Mouse (Mus musculus) lung, embryonic 16.5 days (tissue): ENCODE measurements around the gene Tenm4. TPM values are rescaled to one million over a fixed set of nuclear protein-coding genes. Genes with fewer than 3 reads are reported as not detected.

Source experiments
- ATAC-seq: fragments of 200-750 bp; cut with Nextera tagmentation; 2 replicates; pipeline ENCODE4 v1.8.0; 2017; ENCODE audit warnings: low read depth, mild to moderate bottlenecking, moderate library complexity
- H3K27ac ChIP-seq: fragments of 300-500 bp; sonication (generic); 2 replicates; pipeline ENCODE4 v1.5.1; 2014; ENCODE audit warnings: mild to moderate bottlenecking, control low read depth, low read length
- H3K27me3 ChIP-seq: fragments of 300-500 bp; sonication (generic); 2 replicates; pipeline ENCODE4 v1.6.1; 2014; ENCODE audit warnings: low read depth, low read length, mixed read lengths; ENCODE audit not compliant: control insufficient read depth, insufficient read depth
- H3K36me3 ChIP-seq: fragments of 300-500 bp; sonication (generic); 2 replicates; pipeline ENCODE4 v1.6.1; 2014; ENCODE audit warnings: low read length; ENCODE audit not compliant: control insufficient read depth, insufficient read depth
- H3K4me1 ChIP-seq: fragments of 300-500 bp; sonication (generic); replicated peaks from 2 replicates; pipeline ENCODE4 v1.6.1; 2014; ENCODE audit warnings: low read length, mixed read lengths; ENCODE audit not compliant: control insufficient read depth, insufficient read depth
- H3K4me2 ChIP-seq: fragments of 300-500 bp; sonication (generic); 2 replicates; pipeline ENCODE4 v1.6.1; 2014; ENCODE audit warnings: low read depth, low read length, control low read depth
- H3K4me3 ChIP-seq: fragments of 300-500 bp; sonication (generic); 2 replicates; pipeline ENCODE4 v1.5.1; 2014; ENCODE audit warnings: mild to moderate bottlenecking, low read length, control low read depth
- H3K9ac ChIP-seq: fragments of 300-500 bp; sonication (generic); 2 replicates; pipeline ENCODE4 v1.6.1; 2014; ENCODE audit warnings: low read length, control low read depth
- H3K9me3 ChIP-seq: fragments of 300-500 bp; sonication (generic); 2 replicates; pipeline ENCODE4 v1.6.1; 2016; ENCODE audit warnings: low read length; ENCODE audit not compliant: control insufficient read depth
- WGBS: fragments of 180-500 bp; shearing (Covaris S2); extraction: QIAGEN DNeasy Blood & Tissue Kit; methylation state at CpG from one replicate; pipeline ENCODE4 v1.1.7; 2014; 5-methylcytosine and 5-hydroxymethylcytosine counted together
- polyA plus RNA-seq: library from polyadenylated mRNA; unstranded; fragments of >200 nt; fragmentation: Nextera tagmentation; extraction: Ambion mirVana; gene quantifications from 2 replicates; pipeline ENCODE4 v1.2.1, GENCODE M21; 2015

Gene Tenm4
- polyA plus RNA-seq, 1 experiment from 2014 or later = 18.5 TPM

GRCm38 (mm10) chr7:96479139-96479538 lies 308.1 kb downstream of the Tenm4 start:
- Histone ChIP-seq H3K36me3 (no peaks in the 10 kb centered on the region), H3K9me3 (no peaks in the 10 kb centered on the region), H3K9ac (no peak overlapping the region), H3K4me1 (no peaks in the 10 kb centered on the region), H3K27ac (no peak overlapping the region), H3K27me3 (no peaks in the 10 kb centered on the region), H3K4me3 (no peak overlapping the region), H3K4me2 (no peak overlapping the region)
- ATAC-seq = no peak
- WGBS = 79% methylated on average over 6 of the region's 6 CpGs

GRCm38 (mm10) chr7:96480351-96480983 lies 309.4 kb downstream of the Tenm4 start:
- Histone ChIP-seq H3K9ac (no peak overlapping the region), H3K4me2 (no peak overlapping the region), H3K4me3 (no peak overlapping the region), H3K27ac (no peak overlapping the region), H3K9me3 (no peaks in the 10 kb centered on the region), H3K27me3 (no peaks in the 10 kb centered on the region), H3K36me3 (no peaks in the 10 kb centered on the region), H3K4me1 (no peaks in the 10 kb centered on the region)
- 85% methylated on average over 9 of the region's 9 CpGs for WGBS
- no peak for ATAC-seq

- Histone ChIP-seq H3K4me2 (no peak overlapping the region), H3K9me3 (no peaks in the 10 kb centered on the region), H3K4me3 (no peak overlapping the region), H3K36me3 (no peaks in the 10 kb centered on the region), H3K27me3 (no peaks in the 10 kb centered on the region), H3K4me1 (no peaks in the 10 kb centered on the region), H3K27ac (no peak overlapping the region), H3K9ac (no peak overlapping the region)
- ATAC-seq = no peak
- WGBS = 65% methylated on average over 8 of the region's 8 CpGs
Observed at GRCm38 (mm10) chr7:96482953-96483352, 311.9 kb downstream of the Tenm4 start.

GRCm38 (mm10) chr7:96484006-96484581 lies 313.0 kb downstream of the Tenm4 start:
- Histone ChIP-seq H3K4me2 (no peak overlapping the region), H3K4me1 (no peaks in the 10 kb centered on the region), H3K36me3 (no peaks in the 10 kb centered on the region), H3K9me3 (no peaks in the 10 kb centered on the region), H3K27ac (no peak overlapping the region), H3K9ac (no peak overlapping the region), H3K4me3 (no peak overlapping the region), H3K27me3 (no peaks in the 10 kb centered on the region)
- 70% methylated on average over 1 of the region's 1 CpGs for WGBS
- ATAC-seq = no peak

- Histone ChIP-seq H3K9ac (no peak overlapping the region), H3K36me3 (no peaks in the 10 kb centered on the region), H3K4me3 (no peak overlapping the region), H3K4me2 (no peak overlapping the region), H3K4me1 (0 out of 2 replicates have a peak, but pooled peaks cover 2% of the 10 kb centered on the region), H3K9me3 (no peaks in the 10 kb centered on the region), H3K27me3 (no peaks in the 10 kb centered on the region), H3K27ac (no peak overlapping the region)
- ATAC-seq = no peak
- 89% methylated on average over 6 of the region's 6 CpGs for WGBS
Observed at GRCm38 (mm10) chr7:96489348-96490076, 318.5 kb downstream of the Tenm4 start.

- Histone ChIP-seq H3K4me2 (no peak overlapping the region), H3K36me3 (no peaks in the 10 kb centered on the region), H3K4me1 (0 out of 2 replicates have a peak, but pooled peaks cover 2% of the 10 kb centered on the region), H3K9ac (no peak overlapping the region), H3K9me3 (no peaks in the 10 kb centered on the region), H3K4me3 (no peak overlapping the region), H3K27ac (no peak overlapping the region), H3K27me3 (no peaks in the 10 kb centered on the region)
- WGBS = 41% methylated on average over 2 of the region's 2 CpGs
- ATAC-seq = no peak; the same call in 1 of the 2 replicates
Observed at GRCm38 (mm10) chr7:96491896-96492295, 320.9 kb downstream of the Tenm4 start.

- no peak overlapping the region for H3K9ac ChIP-seq
- no peak overlapping the region for H3K27ac ChIP-seq
- 0 out of 2 replicates have a peak, but pooled peaks cover 2% of the 10 kb centered on the region for H3K4me1 ChIP-seq
- no peaks in the 10 kb centered on the region for H3K27me3 ChIP-seq
- no peak overlapping the region for H3K4me3 ChIP-seq
- WGBS = 80% methylated on average over 7 of the region's 7 CpGs
- H3K4me2 ChIP-seq = no peak overlapping the region
- no peak for ATAC-seq
- no peaks in the 10 kb centered on the region for H3K36me3 ChIP-seq
- no peaks in the 10 kb centered on the region for H3K9me3 ChIP-seq
Observed at GRCm38 (mm10) chr7:96492696-96493095, 321.6 kb downstream of the Tenm4 start.

- no peak overlapping the region for H3K9ac ChIP-seq
- no peak for ATAC-seq
Observed at GRCm38 (mm10) chr7:96494057-96494456, 323.0 kb downstream of the Tenm4 start.

GRCm38 (mm10) chr7:96500108-96500507 lies 329.1 kb downstream of the Tenm4 start:
- no peak overlapping the region for H3K9ac ChIP-seq
- ATAC-seq = no peak
- H3K9me3 ChIP-seq = no peaks in the 10 kb centered on the region
- H3K27me3 ChIP-seq = no peaks in the 10 kb centered on the region
- no peaks in the 10 kb centered on the region for H3K36me3 ChIP-seq
- peaks cover 6% of the 10 kb centered on the region; the same call in 1 of the 2 replicates for H3K4me1 ChIP-seq
- H3K4me2 ChIP-seq = no peak overlapping the region
- H3K4me3 ChIP-seq = no peak overlapping the region
- WGBS = 90% methylated on average over 5 of the region's 5 CpGs
- no peak overlapping the region for H3K27ac ChIP-seq

More at GRCm38 (mm10) chr7:96494057-96494456, 323.0 kb downstream of the Tenm4 start:
- no peak overlapping the region for H3K27ac ChIP-seq
- no peak overlapping the region for H3K4me3 ChIP-seq
- no peaks in the 10 kb centered on the region for H3K36me3 ChIP-seq
- H3K4me2 ChIP-seq = no peak overlapping the region
- no peaks in the 10 kb centered on the region for H3K9me3 ChIP-seq
- peaks cover 6% of the 10 kb centered on the region; the same call in 1 of the 2 replicates for H3K4me1 ChIP-seq
- H3K27me3 ChIP-seq = no peaks in the 10 kb centered on the region
- WGBS = 61% methylated on average over 16 of the region's 16 CpGs
